Mouse (Mus musculus): ENCODE measurements around the gene Mknk2.
"Not testable (repeated sequence)": the region's sequence is repeated elsewhere in the genome, so short reads cannot be mapped to it uniquely, and the experiment has no call there.

Mknk2 gene

DNA sequence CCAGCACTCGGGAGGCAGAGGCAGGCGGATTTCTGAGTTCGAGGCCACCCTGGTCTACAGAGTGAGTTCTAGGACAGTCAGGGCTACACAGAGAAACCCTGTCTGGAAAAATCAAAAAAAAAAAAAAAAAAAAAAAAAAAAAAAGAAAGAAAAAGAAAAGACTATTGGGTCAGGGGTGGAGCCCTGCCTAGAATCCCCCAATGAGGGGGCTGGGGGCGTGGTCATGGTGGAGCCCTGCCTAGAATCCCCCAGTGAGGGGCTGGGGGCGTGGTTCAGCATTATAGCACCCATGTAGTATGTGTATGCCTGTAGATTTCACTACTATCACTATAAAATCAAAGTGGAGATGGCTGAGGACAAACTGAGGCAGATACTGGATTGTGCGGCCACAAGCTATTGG, 28.0 kb downstream of the Mknk2 start:
- DNase-seq = not testable (repeated sequence)

DNA sequence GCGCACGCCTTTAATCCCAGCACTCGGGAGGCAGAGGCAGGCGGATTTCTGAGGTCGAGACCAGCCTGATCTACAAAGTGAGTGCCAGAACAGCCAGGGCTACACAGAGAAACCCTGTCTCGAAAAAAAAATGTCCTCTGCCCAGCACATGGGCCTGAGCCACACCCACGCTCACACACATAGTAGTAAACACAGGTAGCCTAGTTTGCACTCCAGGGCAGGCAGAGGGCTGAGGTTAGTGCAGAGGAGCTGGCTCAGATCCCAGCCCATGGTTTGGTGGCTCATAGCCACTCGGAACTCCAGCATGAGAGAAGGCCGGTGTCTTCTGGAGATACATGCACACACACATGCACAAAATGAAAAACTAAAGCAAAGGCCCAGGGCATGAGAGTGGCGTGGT, 31.0 kb downstream of the Mknk2 start:
- DNase-seq = no peak

DNA sequence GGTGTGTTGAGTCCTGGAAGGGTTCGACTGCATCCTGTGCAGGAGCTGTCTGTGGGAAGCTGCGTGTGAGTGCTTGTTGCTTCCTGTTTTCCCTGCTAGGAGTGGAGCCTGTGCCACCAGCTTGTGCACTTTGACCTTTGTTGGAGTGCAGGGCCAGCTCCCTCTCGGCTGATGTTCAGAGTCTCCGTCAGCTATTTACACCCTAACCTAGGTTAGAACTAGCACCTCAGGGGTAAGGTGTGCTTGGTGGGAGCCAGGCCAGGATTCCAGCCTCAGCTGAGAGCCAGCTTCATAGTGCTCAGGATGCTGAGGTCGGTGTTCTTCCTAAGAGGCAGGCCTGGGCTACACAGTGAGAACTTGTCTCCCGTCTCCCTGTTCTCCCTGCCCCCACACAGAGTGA, 42.6 kb downstream of the Mknk2 start:
- DNase-seq = peak; percentile 77

DNA sequence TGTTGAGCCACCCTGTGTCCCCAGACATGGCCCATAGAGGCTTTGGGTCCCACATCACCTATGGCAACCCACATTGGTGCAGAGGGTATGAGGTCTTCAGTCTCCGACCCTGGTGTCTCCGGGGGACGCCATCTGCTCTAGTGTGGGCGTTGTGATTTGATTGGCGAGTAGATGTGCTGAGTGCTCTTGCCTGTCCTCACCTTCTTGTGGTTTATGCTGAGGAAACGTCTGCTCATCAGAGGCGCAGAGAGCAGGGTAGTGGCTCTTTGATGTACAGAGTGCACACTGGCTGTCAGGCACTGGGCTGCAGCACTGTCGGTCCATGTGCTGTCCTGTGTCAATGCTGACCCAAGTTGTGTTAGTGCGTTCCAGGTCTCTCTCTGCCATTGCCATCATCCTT, 49.0 kb downstream of the Mknk2 start:
- DNase-seq = no peak

DNA sequence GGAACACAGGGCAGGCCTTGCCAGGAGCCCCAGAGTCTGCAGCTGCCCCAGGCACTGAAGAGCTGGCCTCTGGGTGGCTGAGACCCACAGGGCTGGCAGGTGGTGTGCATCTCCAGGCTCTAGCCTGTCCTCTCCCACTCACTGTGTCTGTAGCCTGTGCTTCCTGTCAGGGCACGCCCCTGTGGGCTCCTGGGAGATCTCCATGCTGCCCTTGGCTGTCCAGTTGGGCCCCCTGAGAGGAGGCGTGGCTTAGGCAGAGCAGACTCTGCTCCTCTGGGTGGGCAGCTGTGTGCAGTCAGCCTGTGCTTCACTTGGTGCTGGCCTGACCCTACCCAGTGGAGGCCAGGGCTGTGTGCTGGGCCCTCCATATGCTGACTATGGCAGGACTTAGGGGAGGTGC, 50.2 kb downstream of the Mknk2 start:
- no peak for DNase-seq

- DNase-seq = no peak
Observed at GRCm38 (mm10) chr10:80625764-80626163, 52.1 kb downstream of the Mknk2 start.

- DNase-seq = peak; percentile 66
Observed at GRCm38 (mm10) chr10:80623457-80624191, 54.3 kb downstream of the Mknk2 start.

DNA sequence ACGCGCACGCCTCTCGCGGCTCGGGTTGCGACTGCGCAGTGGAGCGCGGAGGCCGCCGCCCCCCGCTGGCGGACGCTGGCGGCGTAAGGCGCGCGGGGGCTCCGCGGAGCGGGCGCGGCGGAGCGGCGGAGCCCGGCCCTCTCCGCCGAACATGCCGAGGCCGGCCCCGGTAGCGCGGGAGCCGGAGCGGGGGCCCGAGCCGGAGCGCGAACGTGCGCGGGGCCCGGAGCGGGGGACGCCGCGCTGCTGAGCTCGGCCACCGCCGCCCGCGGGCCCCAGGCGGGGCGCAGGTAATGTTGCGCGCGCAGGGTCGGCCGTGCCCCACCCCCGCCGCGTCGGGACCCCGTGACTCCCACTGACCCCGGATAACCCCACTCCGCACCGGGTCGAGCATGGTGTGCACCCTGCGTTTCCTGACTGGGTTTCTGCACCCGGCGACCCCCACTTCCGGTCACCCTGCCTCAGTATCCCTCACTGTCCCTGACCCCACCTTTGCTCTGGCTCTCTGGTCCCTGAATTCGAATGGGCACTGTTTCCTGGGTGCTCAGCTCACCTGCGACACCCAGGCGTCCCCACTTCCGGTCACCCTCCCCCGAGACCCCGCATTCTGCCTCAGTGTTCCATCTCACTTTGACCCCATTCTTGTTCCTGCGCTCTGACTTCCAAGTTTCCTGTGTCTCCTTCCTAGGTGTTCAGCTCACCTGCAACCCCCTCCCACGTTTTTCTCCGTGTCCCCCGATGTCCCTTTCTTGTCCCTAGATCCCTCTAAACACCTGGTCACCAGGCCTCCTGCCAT, 55.1 kb downstream of the Mknk2 start, which contains the start of gene Csnk1g2:
Gene Csnk1g2 (plus strand): TSS at position 178 of the 796 bp plus-strand sequence.
- DNase-seq = peak; percentile 64

DNA sequence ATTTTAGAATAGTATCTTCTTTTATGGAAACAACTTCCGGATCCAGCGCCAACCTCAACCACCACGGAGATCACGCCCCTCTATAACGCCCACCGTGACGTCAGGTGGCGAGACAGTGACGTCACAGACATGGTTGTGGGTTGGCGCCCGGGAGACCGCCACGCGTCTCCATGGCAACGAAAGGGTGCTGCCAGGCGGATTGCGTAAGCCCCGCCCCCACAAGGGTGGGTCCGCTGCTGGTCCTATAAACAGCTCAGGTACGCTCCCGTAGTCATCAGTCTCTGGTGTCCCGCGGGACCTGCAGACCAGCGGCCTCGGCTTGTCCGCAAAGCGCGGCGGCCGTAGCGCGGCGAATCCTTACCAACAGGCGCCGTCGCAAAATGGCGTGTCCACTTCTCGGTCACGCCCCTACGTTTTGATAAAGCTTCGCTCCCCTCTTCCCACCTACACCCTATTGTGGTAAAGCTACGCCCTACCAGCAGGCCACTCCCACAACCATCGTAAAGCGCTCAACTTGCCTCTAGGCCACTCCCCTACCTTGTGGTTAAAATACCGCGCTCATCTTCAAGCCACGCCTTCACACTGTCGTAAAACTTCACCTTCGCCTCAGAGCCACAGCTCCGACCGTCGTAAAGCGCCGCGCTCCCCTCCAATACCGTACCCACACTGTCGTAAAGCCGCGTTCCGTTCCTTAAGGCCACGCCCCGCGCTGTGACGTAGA, 55.8 kb downstream of the Mknk2 start:
- DNase-seq = peak; percentile 100

GRCm38 (mm10) chr10:80621690-80621939, 56.3 kb downstream of the Mknk2 start:
- DNase-seq = no peak

DNA sequence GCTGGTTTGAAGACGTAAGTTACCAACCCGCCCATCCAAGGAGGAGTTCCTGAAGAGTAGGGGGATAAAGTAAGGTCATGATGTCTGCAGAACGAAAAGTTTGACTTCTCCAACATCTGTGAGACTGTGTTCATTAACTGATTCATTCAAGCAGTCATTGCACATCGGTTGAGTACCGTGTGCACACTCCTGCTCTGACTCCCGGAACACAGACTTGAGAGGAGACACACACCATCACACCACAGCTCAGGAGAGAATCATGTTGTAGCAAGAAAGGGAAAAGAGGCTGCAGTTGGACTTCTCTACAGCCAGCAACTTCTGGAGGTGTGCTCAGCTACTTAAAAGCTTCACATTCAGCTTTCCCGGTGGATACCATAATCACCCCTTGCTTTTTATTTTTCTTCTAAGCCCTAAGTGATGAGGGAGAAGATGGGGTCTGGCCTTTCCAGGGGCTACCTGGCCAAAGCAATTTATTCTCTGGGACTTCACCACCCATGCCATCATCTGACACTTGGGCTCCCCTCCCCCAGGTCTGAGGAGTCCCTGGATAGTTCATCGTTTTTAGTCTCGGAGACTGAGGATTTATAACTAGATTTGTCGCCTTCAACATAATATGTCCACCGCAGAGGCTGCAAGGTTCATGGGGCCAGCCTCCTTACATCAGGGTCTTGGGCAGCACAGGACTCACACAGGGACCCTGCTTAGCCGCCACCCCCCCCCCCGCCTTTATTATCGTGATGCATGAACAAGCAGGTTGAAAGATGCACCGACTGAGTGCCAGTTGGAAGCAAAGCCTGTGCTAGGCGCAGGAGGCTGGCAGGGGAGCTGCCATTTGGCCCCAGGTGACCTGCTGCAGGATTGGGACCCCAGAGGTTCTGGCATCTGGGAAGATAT, 56.9 kb downstream of the Mknk2 start:
- DNase-seq = peak; percentile 44

DNA sequence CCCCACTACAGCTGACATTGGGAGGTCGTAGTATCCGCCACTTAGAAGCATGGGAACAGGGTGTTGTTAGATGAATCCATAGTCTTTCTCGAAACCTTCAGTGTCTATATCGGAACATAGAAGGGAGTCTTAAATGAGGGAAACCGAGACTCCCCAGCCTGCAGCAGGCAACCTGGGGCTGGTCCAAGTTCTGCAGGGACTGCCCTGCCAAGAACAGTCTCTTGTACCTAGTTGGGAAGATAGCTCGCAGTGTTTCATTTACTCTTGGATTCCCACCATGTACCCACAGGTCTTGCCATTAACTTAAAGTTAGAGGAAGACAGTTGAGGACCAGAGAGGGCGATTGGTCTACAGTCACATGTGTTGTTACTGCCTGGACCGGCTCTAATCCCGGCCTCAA, 57.5 kb downstream of the Mknk2 start:
- no peak for DNase-seq

DNA sequence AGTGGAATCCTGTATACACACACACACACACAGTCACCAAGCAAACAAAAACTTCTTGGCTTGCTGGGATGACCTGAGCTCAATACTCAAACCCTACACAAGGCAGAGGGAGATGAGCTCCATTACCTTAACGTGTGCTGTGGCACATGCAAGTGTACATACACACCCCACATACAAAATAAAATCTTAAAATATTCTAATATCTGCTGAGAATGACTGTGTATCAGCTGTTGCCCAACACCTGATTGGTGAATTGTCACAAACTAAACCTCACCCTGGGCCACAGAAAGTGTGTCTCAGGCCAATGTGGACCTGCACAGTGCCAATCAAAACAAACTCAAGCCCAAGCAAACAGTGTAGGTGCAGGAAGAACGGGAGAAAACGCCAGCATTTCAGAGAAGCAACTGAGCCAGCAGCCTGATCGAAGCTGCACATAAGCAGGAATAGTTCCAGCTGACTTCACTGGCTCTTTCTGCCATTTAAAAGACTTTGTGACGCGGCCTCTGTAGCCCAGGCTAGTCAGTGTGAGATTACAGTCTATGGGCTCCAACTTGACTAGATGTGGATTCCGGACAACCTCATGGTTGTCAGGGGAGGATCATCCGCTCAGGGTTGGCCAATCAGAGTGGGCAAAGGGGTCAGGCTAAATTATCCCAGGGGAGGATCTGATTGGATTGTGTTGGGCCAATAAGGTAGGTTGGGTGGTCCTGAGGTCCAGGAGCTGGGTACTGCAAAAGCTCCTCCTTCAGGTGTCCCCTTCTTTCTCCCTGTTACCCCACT, 58.3 kb downstream of the Mknk2 start:
- no peak for DNase-seq

DNA sequence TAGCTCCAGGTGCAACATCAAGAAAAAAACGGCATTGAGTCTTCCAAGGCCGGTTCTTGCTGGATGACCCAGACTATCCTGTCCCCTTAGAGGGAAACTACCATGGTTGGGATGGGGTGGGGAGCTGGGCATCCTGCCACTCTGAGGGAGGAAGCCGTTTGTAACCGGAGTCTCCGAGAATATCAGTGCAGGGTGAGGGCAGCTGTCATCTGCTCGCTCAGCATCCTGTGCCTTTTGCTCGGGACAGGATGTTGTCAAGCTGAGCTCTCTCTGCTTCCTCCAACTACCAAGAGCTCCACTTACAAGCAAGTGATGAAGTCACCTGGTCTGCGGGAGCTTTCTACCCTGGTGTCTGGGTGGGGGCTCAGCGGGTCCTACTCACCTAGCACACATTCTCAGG, 59.7 kb downstream of the Mknk2 start:
- DNase-seq = peak; percentile 66
